Mouse (Mus musculus) left cerebral cortex, postnatal 10 days (tissue): ENCODE measurements at regions not wholly inside any gene's neighbourhood (a gene's known extent, or its start where the extent isn't known, plus 50 kb on each side); places are given as distances from the start of the nearest gene placed in this dataset.
"Not testable (repeated sequence)": the region's sequence is repeated elsewhere in the genome, so short reads cannot be mapped to it uniquely, and the experiment has no call there.

Experiments
- DNase-seq, 2 experiments: peaks; one replicate each; pipeline ENCODE4 v3.0.0; 2021 to 2022; ENCODE audit warnings: low spot score in 2 of 2, mixed read lengths in 1 of 2; ENCODE audit errors: extremely low spot score in 1 of 2
- intact Hi-C: fragments of 180-260 bp; cut with DNase I; formaldehyde crosslinking; loops from one replicate; pipeline ENCODE4 v1.15.1; 2025

DNA sequence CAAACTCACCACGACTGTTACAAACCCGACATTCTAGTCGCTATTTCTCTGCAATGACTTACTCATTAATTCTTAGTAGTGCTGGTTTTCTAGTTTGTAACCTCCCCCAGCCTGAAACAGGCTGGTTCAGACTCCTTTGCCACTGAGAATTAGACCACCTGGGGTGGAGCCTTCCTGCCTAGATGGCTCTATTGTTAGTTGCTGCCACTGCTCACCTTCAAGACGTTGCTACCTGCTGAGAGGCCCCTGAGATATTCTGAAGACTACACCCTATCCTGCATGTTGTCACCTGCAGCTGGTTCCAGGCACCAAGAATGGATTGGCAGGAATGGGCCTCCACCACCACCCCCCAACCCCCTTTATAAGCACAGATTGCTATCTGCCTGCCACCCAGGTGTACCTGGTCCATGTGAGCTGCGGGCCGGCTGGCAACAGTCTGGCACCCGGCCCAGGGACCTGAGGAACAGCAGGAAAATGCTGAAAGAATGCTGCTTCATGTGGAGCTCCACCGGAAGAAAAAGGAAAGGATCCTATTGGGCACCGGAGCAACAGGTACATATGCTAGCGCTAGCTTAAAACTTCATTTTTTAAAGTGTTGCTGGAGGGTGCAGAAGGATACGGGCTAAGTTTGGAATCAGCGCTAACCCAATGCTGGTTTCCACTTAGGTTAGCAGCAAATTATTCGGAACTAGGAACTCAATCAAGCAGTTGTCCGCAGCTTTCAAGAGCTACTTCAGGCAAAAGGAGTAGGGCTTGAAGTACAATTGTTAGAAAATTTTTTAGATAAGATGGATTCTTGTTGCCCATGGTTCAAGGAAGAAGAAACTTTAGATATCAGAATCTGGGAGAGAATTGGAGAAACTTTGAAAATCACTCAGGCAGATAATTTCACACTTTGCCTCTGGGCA is 129.4 kb upstream of the Trim24 start:
- intact Hi-C loops = no loop called here
- no peak for DNase-seq

DNA sequence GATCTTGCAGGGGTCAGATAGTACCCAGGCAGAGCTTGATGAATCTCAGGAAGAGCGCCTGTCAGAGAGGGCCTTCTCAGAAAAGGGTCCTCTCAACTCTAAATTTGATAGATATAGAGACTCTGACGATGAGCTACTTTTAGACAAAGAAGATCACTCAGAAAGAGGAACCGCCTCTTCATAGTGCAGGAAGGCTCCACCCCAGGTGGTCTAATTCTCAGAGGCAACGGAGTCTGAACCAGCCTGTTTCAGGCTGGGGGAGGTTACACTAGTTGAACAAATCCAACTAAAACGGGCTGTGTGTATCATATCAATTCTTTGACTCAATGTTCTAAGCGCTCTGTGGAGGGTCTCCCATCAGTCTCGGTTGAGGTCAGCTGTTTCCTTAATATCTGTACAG is 128.7 kb upstream of the Trim24 start:
- intact Hi-C loops, DNase-seq: not testable (repeated sequence)

DNA sequence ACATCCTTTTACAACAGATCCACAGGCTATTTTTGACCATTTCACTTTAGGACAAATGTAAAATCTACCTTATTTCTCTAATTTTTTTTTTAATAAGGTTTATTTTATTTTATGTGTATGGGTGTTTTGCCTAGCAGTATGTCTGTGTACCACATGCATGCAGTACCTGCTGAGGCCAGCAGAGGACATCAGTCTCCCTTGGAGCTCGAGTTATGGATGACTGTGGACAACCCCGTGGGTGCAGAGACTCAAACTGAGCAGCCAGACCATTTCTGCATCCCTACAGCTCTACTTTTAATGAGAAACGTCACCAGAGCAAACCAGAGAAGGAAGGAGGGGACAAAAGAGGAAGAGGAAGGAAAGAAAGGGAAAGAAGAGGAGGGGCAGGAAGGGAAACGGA is 125.9 kb upstream of the Trim24 start:
- intact Hi-C loops = no loop called here
- no peak for DNase-seq

DNA sequence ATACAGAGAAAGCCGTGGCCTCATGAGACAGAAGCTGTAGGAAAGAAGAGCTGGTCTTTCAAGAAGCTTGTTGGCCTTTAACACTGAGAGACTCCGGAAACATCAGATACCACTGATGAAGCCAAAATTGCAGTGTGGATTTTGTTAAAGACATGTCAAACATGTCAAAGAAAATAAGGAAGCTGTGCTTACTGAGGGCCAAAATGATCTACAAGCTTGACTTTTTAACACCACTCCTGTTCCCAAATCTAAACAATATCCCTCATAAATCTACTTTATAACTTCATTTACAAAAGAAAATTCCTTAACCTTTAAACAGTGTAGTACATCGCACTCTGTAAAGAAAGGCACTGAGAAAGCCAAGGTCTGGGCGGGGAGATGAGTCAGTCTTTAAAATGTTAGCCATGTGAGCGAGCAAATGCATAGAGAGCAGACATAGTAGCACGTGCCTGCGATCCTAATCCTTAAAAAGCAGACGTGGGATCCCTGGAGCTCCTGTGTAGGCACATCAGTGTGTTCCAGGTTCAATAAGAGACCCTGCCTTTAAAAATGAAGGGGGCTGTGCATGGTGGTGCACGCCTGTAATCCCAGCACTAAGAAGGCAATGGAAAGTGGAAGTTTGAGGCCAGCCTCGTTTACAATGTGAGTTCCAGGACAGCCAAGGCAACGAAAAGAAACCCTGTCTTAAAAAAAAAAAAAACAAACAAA is 125.1 kb upstream of the Trim24 start:
- DNase-seq = no peak
- intact Hi-C loops = no loop called here

DNA sequence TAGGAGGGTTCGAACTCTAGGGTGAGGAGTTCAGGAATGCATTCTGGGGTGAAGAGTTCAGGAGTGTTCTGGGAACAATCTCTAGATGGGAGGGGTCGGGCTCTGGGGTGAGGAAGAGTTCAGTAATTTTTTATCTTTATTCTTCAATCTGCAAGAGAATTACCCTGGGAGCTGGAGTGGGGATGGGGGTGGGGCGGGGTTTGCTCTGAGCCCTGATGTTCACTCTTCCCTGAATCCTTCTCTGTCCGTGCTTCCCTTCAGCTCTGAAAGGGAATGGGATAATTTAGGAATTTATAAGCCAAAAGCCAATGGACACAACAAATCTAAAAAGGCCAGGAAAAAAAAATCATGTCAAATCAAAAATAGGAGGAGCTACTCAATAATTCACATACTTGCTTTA is 122.8 kb upstream of the Trim24 start:
- DNase-seq, intact Hi-C loops: not testable (repeated sequence)

DNA sequence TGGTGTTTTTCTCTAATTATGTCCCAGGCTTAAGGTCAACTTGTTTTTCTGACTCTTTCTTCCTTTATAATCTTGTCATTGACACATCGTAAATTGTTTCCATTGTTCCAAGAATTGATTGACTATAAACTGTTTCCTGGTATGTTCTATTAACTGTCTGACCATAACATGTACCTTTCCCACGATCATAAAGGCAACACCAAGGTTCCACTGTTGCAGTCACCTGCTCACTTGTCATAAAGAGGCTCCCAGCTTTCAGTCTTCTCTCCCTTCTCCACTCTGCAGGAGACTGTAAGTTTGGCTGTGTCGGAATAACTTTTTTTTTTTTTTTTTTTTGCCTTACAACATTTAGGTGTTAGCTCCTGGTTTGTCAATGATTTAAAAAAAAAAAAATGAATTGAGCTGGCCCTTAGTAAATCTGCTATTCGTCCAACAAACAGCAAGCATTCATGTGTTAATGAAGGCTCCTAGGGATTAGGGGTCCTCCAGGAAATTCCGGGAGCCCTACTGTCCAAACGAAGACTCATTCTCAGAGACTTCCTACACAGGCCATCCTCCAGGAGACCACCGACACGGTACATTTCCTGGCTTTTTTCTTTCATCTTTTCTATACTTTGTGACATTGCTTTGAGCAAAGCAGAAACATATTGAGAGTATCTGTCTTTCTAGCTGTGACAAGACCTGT is 122.2 kb upstream of the Trim24 start:
- intact Hi-C loops = no loop called here
- DNase-seq = no peak

DNA sequence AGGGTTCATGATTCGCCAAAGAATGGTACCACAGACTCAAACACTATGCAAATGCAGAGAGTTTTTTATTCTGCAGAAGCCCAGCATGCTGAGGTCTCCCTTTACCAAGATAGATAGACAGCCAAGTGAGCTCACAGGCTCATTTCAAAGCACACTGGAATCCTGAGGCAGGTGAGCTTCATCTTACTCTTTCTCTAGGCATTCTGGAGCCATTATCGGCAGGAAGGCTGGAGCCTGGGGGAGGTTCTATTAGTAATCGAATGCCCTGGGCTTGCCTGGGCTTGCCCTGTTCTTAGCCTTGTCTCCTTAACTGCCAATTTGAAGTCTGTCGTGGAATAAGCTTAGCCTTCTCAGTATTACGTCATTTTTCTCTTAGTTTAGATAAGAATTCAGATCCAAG is 121.6 kb upstream of the Trim24 start:
- intact Hi-C loops = no loop called here
- no peak for DNase-seq

DNA sequence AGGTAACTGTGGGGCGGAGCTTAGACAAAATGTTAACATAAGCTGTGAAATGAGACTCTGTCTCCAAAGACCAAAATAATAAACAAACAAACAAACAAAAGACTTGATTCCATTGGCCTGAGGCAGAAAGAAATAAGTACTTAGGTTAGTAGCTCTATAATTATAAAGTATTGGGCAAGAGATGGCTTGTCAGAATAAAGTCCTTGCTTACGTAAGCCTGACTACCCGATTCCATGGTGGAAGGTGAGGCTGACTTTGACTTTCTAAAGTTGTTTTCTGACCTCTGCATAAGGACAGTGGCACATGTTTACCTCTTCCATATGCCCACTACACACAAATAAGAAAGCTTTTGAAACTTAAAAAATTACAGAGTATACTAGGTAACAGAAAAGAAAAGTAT is 120.3 kb upstream of the Trim24 start:
- DNase-seq = no peak
- intact Hi-C loops = no loop called here

DNA sequence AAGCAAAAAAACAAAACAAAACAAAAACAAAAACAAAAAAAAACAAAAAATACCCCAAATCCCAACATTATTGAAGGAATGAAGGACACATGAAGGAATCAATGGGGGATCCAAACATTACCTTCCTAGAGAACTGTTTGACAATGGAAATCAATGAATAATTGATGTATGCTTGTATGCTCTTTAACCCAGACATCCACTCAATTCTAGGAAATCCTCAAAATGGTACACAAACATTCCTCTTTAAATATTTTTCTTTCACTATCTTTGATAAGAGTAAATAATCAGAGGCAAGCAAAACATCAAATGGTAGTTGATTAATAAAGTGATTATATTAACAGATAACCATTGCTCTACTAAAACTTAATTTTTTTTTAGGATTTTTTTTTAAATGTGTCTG is 118.9 kb upstream of the Trim24 start:
- intact Hi-C loops = no loop called here
- DNase-seq = no peak

DNA sequence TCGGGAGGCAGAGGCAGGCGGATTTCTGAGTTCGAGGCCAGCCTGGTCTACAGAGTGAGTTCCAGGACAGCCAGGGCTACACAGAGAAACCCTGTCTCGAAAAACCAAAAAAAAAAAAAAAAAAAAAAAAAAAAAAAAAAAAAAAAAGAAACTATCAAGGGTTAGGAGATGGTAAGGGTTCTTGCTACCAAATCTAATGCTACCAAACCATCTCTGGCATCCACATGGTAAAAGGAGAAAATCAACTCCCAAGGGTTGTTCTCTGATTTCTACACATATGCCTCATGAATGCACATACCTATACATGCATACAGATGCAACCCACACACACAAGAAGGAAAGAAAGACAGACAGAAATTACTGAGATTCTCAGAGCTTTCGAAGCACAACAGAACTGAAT is 109.6 kb upstream of the Trim24 start:
- DNase-seq, intact Hi-C loops: not testable (repeated sequence)

DNA sequence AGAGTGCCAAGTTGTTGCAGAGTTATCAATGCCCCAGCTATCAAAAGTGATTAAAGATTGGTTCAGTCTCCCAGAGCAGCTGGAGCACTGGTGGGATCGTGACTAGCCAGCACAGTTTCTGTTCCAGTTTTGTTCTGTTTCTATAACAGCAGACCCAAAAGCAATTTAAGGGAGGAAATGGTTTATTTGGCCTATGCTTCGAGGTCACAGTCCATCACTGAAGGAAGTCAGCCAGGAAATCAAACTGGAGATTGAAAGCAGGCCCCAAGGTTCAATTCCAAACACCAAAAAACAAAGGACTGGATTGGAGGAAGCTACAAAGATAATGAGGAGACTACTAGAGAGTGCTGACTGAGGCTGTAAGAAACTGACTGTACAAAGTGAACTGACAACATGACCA is 107.6 kb upstream of the Trim24 start:
- DNase-seq = no peak
- intact Hi-C loops = no loop called here

DNA sequence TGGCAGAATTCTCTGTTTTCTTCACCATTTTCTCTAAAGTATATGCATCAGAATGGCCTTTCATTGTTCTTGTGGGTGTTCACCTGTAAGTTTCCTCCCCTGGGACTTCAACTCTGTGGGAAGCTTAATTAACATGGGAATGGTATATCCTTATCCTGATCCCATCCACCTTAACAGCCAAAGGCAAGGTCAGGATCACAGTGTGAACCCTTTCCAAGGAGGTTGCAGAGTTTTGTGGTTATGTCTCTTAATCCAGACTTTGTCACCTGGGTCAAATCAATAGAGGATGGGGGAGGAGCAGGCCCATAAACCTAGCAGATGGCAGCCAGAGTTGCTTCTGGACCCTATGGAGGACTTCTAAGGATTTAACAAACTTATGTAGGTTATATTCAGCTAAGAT is 102.9 kb upstream of the Trim24 start:
- intact Hi-C loops = no loop called here
- no peak for DNase-seq

DNA sequence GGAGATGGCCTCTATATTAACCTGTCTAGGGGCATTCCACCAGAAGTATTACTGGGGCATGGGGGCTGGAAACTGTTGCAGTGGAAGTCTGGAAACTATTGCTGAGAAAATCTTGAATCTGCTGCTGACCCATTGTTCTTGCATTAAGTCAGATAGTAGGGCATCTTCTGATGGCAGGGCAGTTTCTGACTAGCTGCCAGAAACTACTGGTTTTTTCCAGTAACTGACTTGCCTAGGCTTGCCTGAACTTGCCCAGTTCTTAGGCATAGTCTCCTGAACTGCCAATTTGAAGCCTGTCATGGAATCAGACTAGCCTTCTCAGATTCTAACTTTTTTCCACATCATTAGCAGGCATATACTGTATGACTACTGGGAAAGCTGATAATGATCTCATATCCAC is 97.3 kb upstream of the Trim24 start:
- intact Hi-C loops = no loop called here

DNA sequence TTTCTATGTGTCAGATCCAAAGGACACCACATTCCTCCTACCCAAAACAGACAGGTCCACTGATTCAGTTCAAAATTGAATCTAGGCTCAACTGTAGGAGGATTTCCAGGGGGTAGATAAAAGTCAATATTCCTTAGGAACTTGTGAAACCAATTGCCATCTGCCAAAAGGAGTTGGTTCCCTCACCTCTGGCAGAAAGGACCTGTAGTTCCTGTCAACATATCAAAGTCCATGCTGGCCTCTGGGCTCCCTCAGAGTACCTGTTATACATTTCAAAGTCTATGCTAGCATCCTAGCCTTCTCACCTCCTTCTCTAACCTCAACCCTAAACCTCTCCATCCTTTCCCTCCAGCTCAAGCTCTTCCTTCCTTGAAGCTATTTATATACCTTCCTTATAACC is 95.5 kb upstream of the Trim24 start:
- DNase-seq = no peak
- intact Hi-C loops = no loop called here

More for the DNA sequence above, 97.3 kb upstream of the Trim24 start:
- no peak for DNase-seq

DNA sequence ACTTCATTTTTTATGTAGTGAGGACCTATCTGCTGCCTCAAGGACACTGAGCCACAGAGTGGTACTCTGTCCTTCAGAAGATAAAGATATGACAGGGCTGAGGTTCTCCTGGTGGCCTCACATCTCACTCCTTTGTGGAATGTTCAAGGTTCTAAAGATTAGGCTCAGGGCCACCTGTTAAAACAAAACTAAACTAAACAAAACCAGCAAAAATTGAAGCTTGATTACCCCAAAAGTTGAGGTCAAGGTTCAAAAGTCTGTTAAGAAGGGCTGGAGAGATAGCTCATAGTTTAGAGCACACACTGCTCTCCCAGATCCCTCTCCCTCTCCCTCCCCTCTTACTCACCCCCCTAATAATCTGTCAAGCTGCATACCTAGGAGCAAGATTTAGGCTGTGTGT is 90.7 kb upstream of the Trim24 start:
- intact Hi-C loops = no loop called here
- no peak for DNase-seq

DNA sequence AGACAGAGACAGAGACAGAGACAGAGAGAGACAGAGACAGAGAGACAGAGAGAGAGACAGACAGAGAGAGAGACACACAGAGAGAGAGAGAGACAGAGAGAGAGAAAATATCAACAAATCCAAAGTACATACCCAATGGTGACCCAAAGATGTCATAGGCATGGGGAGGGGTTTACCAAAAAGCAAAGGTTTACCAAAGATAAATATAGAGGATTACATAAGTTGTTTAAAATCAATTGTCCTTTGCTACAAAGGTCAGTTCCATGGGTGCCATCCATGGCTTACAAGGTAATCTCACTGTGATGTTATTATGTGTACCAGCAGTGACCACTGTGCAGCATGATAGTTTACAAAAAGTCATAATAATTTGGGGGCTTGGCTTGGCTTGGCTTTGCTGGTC is 88.7 kb upstream of the Trim24 start:
- DNase-seq = no peak
- intact Hi-C loops = no loop called here

DNA sequence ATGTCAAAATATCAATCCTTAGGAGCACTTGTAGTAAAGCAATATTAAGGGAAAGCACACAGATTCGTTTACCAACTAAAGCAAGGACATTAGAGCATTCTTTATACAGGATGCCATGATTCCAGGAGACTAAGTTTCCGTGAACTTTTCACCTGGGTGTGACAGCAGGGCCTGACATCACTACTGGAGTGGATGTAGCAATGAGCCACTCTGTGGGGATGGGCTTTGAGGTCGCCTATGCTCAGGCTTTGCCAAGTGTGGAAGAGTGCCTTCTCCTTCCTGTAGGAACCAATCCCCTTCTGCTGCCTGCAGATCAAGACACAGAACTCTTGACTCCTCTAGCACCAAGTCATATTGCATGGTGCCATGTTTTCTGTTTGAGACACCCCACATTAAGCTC is 85.3 kb upstream of the Trim24 start:
- intact Hi-C loops, DNase-seq: not testable (repeated sequence)

DNA sequence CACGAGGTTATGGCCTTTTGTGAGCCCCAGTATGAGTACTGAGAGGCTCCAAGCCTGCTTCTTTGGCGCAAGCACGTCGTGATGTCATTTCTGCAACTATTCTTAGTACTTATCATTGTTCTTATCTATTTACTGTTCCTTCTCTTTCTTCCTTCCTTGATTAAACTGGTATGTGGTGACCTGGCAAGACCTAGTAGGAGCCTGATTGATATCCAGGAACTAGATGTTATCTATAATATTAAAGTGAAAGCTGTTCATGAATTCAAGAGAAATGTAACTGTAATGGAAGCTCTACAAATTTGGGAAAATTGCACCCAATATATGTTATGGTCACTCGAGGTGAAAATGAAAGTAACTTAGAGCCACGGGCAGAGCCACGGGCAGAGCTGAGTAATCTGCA is 84.9 kb upstream of the Trim24 start:
- intact Hi-C loops = no loop called here
- no peak for DNase-seq

DNA sequence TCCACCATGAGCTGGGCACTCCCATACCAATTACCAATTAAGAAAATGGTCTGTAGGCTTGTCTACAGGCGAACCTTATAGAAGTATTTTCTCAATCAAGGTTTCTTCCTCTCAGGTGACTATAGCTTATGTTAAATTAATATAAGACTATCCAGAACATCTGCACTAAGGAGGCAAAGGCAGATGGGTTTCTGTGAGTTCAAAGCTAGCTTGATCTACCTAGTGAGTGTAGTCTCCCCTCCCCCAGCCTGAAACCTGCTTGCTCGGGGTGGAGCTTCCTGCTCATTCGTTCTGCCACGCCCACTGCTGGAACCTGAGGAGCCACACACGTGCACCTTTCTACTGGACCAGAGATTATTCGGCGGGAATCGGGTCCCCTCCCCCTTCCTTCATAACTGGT is 82.8 kb upstream of the Trim24 start:
- DNase-seq, intact Hi-C loops: not testable (repeated sequence)

DNA sequence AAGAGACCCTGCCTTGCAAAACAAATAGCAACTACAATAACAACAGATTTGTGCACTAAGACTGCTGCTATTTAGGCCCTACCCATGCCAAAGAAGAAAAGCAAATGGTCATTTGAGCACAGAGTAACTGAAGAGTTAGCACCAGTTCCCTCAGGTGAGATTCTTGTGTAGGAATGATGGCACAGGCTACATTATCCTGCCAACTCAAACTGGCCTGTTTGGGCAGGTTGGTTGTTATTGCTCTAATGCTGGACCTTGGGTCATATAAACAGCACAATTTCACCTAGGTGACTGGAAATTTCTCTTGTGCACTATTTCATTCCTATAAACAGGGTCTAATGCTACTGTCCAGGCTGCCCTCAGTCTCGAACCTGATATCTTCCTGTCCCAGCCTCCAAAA is 79.7 kb upstream of the Trim24 start:
- intact Hi-C loops = no loop called here
- no peak for DNase-seq
